Mouse (Mus musculus): Measurements from ENCODE around the gene Zmynd8.

DNA sequence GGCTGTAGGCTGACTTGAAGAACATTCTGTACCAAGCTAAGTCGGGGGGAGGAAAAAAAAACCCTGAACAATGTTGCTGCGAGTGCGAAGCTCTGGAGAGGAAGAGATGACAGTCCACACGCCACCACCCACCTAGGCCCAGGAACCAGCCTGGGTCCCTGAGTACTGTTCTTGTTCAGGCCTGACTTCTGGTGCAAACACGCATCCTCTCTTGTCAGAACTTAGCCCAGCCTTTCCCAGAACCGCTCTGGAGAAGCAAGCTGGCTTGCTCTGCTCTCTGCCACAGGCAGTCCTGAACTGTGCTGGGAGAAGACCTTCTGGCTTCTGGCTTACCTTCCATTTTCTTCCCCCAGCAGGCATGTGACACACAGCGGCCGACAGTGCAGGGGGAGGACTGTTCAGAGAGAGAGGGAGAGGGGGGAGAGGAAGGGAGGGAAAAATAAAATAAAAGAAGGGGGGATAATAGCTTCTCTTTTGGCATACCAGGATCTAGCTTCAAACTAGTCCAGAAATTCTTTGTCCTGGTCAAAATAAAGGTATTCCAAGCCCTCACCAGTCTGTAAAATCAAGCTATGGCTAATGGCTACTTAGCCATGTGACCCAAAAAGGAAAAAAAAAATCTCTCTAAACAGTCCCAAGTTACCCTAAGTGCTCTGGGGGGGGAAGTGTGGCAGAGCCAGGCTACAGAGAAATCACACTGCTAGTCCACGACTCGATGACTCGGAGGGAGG, 14.8 kb downstream of the Zmynd8 start:
- TF ChIP-seq EP300 (IDR thresholded peaks at IDR 0.05; ENCODE audit: insufficient read depth, low read depth, low read length) (no peak), POLR2A (IDR thresholded peaks at IDR 0.05; ENCODE audit: insufficient read depth, low read length) (no peak)
